Mouse (Mus musculus) mouse trophoblast stem cell (cell line): ENCODE results near the gene Npb.

Experiments used
- in situ Hi-C, 2 experiments: fragments of 300-500 bp; cut with MseI, MboI; formaldehyde crosslinking; loops; 2 replicates in 1 of 2; 3 replicates in 1 of 2; pipeline ENCODE4 v1.15.1; 2025

Npb gene

DNA sequence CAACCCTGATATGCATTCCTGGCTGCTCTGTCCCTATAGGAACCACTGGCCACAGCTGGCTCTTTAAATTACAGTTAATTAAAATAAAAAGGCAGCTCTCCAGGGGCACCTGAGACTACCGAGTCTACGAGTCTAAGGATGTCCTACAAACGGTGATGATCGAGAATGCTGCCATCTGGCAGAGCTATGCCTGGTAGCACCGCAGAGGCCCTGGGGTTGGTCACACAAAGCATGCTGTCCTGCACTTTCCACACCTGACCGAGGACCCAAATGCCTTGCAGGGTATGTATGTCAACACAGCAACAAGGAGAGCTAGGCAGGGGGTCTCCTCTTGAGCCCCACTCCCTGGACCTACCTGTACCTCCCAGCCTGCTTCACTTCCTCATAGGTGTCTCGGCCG lies 5.7 kb downstream of the Npb start:
- in situ Hi-C loops: no loop called here

- in situ Hi-C loops: no loop called here
These were observed 6.9 kb downstream of the Npb start for GRCm38 (mm10) chr11:120615167-120615566.

DNA sequence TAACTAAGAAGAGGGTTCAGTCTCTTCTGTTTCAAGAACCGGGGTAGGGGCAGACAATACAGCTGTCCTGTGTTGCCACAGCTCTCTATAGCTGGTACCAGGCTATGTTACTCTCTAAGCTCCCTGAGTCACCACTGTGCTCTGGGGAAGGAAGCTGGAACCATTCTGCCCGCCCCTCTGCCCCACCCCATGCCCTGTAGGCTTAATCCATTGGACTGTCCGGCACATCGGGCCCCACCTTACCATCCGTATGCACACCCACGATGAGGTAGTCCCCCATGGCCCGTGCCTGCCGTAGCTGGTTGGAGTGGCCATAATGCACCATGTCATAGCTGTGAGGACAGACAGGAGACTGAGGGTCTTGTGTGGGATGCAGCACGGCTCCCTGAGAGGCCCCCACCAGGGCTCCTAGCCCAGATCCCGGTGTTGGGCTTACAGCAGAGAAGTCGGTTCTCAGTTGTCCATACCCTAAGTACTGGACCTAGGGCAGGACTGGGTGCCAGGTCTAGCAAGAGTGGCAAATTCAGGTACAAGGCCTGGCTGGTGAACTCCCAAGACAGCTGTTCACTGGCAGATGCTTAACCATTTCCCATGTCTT lies 7.4 kb downstream of the Npb start:
- in situ Hi-C loops: no loop called here

DNA sequence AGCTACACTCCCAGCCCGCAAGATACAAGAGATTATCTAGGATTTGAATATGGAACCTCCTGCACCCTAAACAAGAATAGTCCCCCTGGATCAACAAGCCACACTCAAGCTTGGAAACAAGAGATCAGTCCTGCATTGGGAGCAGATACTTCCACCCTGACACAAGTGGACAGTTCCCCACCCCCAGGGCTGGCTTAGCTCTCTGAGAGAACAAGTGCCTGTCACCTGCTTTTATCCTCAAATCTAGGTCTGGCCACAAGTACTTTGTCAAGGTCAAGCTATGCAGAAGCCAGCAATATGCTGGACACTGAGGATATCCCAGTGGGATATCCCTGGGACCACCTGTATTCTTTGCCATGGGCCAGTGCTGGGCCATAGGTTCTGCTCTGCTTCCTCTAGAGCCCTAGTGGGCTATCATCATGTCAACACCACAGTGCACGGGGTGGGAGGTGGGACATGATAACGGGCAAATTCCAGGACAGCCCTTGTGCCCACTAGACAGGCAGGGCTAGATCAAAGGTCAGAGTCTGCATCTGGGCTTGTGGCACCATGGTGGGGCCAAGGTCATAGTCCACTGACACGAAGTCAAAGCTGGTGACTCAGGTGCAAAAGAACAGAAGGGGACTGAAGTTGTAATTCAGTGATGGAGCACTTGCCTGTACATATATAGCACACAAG lies 8.5 kb downstream of the Npb start:
- in situ Hi-C loops: no loop called here

GRCm38 (mm10) chr11:120617519-120618112 lies 9.3 kb downstream of the Npb start, which contains the start of gene Pcyt2:
Gene Pcyt2, minus strand, starts transcription at chr11:120617936.
- in situ Hi-C loops: no loop called here

DNA sequence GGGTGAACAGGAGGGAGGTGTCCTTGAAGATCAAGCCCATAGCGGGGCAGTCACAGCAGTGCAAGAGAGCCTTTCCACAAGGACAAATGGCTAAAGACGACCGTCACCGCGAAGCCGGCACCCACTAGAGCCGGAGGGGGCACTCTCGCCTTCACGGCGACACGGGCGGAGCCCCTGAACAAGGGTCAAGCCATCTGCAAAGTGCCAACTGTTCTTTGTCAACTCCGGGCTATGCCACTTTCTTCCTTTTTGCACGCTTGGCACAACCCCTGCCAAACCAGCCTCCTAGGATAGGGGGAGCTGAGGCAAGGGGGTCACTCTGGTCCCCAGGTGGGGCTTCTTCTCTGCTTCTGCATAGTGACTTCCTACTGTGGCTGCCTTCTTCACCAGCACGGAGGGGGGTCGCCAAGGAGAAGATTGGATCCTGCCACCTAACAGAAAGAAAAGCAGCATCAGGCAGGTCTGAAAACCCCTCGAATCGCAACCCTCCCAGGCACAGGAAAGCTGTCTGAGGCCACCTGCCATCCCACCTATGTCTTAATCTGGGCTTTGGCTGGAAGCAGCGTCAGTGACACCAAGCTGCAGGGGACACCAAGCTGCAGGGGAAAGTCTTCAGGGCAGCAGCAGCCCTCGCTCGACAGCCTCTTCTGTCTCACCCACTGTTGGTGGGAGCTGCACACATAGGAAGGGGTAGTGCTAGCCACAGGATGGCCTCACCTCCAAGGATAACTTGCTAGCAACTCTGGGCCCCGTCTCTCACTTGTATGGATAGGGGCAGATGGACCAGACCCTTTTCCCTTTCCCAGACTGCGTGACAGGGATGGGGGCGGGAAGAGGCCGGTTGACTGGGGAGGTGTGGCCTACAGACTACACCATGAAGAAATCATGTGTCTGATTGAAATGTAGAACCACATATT lies 10.6 kb downstream of the Npb start:
- in situ Hi-C loops: no loop called here

- in situ Hi-C loops: no loop called here
These were observed 11.9 kb downstream of the Npb start for GRCm38 (mm10) chr11:120620195-120620594.

DNA sequence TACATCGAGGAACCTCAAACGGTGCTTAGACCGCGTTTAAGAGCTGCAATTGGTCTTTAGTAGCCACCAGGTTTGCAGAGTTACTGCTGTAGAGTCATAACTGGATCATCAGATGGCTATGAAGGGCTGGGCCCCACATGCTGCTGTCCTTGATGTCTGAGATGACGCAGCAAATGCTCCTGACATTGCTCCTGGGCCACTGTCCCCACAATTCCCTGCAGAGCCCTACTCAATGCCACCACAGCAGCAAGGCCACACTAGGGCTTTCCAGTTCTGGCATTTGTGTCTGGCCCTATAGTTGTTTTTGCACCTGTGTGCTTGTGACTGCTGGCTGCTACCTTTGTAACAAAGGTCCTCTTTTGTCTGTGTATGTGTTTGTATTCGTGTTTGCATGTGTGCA lies 14.5 kb downstream of the Npb start:
- in situ Hi-C loops: no loop called here

GRCm38 (mm10) chr11:120623961-120624679 lies 15.8 kb downstream of the Npb start:
- in situ Hi-C loops: no loop called here

- in situ Hi-C loops: no loop called here
These were observed 16.4 kb downstream of the Npb start for GRCm38 (mm10) chr11:120624680-120625111.

DNA sequence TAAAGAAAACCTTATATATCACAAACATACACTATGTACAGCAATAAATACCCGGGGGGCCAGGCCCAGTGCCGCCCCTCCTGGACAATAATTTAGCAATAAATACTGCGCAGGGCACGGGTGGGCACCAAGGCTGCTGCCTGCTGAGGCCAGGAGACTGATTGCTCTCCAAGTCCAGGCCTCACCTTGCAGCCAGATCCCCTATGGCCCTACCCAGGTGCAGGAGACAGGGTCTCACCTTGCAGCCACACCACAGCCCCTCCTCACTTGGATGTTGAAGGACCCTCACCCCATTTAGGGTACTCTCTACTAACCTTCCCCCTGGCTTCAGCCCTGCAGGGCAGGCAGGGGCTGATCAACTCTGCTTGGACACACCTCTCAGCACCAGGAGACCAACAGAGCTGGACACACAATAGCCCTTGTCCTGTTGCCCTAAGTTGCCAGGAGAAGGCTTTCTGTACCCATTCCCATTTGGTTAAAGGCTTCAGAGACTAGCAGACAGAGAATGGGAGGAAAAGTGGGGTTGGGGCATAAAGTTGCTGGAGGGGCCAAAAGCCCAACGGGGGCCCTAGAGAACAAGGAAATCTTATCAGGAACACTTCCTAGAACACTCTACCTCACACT lies 17.0 kb downstream of the Npb start, which contains the start of gene Sirt7:
Gene Sirt7, minus strand, starts transcription at position 89 of the 624 bp plus-strand sequence.
- in situ Hi-C loops: no loop called here

- in situ Hi-C loops: no loop called here
These were observed 18.6 kb downstream of the Npb start for GRCm38 (mm10) chr11:120626785-120627467.

GRCm38 (mm10) chr11:120627468-120628300 lies 19.4 kb downstream of the Npb start:
- in situ Hi-C loops: no loop called here

DNA sequence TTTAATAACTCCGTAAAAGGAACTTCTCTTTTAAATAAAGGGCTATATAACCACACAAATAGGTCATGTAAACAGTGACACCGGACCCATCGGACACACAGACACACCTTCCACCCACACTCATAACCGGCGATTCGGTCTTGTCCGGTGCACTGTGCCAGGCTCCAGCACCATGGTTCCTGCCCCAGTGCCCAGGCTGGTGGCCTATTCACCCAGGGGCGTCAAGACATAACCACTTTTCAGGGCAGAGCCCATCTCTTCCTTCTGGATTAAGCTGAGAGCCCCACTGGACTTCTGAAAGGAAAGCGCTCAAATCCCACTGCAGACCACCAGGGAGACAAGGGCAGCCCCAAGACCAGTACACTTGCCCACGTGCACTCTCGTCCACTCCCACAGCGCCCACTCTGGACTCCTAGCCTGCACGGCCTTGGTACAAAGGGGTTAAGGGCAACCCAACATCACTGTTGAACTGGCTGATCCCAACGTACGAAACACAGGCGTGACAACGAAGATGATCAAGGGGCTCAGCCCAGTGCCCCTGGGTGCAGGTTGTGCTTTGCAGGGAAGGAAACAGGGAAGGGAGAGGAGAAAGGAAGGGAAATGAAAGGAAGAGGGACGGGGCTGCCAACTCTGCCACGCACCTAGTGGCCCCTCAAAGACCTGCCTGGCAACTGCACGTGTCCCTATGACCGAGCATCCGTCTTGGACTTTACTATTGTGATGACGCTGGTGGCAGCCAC lies 20.5 kb downstream of the Npb start:
- in situ Hi-C loops: no loop called here

- in situ Hi-C loops: no loop called here
These were observed 21.1 kb downstream of the Npb start for GRCm38 (mm10) chr11:120629341-120629730.

DNA sequence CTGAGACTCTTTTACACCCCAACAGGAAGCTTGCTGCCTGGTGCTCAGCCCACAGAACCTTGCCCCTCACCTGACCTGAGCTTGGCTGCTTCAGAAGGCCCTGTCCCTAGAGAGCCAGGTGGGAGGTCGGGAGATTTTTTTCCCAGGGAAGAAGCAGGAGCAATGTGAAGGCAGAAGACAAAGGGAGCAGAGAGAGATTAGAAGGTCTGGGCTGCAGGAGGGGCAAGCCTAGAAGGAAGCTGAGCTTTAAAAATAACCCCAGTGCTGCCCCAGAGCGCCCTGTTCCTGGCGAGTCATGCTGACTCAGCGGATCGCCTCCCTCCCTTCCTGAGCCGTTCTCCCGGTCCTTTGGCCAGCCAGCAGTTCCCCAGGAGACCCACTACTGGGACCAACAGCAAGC lies 21.6 kb downstream of the Npb start:
- in situ Hi-C loops: no loop called here

DNA sequence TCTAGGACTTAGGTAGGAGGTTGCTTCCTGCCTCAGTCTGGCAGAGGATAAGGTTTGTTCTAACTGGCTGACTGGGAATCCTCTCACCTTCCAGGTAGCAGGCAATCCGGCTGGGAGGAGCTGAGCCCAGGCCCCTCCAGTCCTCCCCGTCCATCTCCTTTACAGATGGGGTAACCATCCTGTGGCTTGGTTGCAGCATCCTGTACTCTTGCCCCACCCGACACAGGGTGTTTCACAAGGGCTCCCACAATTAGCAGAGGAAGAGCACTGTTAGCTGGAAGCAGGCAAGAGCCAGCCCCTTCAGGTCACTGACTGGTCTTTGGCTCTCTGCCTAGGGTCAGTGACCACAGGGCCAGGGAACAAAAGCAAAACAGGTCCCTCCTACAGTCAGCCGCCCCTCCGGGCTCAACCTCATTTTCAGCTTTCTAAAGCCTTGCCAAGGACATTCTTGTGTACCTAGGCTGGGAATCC lies 22.2 kb downstream of the Npb start:
- in situ Hi-C loops: no loop called here

DNA sequence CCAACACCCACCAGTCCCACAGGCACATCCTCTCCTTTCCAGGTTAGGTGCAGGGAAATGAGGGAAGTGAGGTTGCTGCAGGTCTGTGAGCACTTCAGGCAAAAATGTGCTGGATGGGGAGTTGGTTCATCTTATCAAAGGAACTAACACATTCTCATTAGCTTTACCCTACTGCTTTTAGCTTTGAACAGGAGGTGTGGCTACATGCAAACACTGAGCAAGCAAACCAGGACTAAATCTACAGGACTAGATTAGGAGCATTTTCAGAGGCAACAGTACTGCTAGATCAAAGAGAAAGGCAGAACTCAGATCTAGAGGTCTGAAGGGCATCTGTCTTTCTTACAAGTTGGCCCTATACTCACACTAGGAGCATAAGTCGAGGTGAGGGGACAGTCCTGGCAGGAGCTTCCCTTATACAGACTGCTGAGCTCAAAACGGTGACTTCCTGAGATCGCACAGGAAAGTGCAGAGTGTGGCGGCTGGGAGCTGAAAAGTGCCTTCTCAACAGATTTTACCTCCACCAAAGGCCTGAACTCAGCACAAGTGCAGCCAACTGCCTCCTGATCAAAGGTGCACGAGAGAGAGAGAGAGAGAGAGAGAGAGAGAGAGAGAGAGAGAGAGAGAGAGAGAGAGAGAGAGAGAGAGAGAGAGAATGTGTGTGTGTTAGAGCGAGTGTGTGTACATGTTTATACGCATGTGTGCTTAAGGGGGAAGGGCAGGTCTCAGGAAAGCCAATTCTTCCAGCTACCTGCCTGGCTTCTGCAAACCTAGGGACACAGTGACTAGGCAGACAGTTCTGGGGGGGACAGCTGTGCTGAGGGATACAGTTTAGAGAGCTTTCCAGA lies 22.8 kb downstream of the Npb start:
- in situ Hi-C loops: no loop called here
